Mouse (Mus musculus) liver, embryonic 14.5 days (tissue): Measurements from ENCODE around the gene Oscp1.

Experiments
- CTCF ChIP-seq: IDR thresholded peaks from 2 replicates; pipeline ENCODE4 v1.5.1; 2016; ENCODE audit warnings: antibody characterized with exemption, low read depth, control low read depth
- EP300 ChIP-seq: IDR thresholded peaks from 2 replicates; pipeline ENCODE4 v1.6.1; 2016; ENCODE audit warnings: antibody characterized with exemption, low read depth

DNA sequence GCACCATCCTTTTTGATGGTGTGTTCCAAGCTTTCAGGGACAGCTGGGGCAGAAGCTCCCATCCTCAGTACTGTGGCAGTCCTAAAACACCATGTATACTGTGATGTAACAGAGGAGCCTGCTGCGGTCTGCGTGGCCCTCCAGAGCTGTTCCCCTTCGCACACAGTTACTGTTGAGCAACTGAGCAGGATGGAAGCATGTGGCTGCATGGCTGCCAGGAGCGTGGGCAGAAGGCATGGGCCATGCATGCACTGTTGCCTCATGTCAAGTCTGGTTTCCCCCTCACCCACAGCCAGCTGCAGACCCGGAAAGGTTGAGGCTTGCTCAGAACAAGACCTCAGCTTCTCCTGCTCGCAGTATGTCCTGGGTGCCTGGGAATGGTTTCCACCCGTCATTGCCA is 6.9 kb downstream of the Oscp1 start:
- TF ChIP-seq CTCF (no peak), EP300 (no peak)
